Mouse (Mus musculus) frontal cortex, adult 2 months (tissue): ENCODE results near the gene Adam25. TPM values are rescaled to one million over a fixed set of nuclear protein-coding genes. Genes with fewer than 3 reads are reported as not detected.
"Not testable (repeated sequence)": the region's sequence is repeated elsewhere in the genome, so short reads cannot be mapped to it uniquely, and the experiment has no call there.

Source experiments
- DNase-seq, 2 experiments: peaks; one replicate each; pipeline ENCODE4 v3.0.0; 2022; ENCODE audit warnings: low spot score in 1 of 2; ENCODE audit errors: extremely low spot score in 1 of 2
- polyA plus RNA-seq: library from polyadenylated mRNA; depleted of rRNA; stranded (reverse); fragments of >200 nt; gene quantifications from 2 replicates; pipeline ENCODE4 v1.2.3, GENCODE M21; 2012; rRNA removed

Adam25 gene
- not detected in 2 replicates for polyA plus RNA-seq

GRCm38 (mm10) chr8:40751908-40752307, at the start of gene Adam25:
Gene Adam25, plus strand, starts transcription at chr8:40752208.
- DNase-seq: not testable (repeated sequence)

GRCm38 (mm10) chr8:40715406-40715805, 36.6 kb upstream of the Adam25 start:
- DNase-seq: not testable (repeated sequence)

GRCm38 (mm10) chr8:40715986-40716385, 36.0 kb upstream of the Adam25 start:
- no peak for DNase-seq

DNA sequence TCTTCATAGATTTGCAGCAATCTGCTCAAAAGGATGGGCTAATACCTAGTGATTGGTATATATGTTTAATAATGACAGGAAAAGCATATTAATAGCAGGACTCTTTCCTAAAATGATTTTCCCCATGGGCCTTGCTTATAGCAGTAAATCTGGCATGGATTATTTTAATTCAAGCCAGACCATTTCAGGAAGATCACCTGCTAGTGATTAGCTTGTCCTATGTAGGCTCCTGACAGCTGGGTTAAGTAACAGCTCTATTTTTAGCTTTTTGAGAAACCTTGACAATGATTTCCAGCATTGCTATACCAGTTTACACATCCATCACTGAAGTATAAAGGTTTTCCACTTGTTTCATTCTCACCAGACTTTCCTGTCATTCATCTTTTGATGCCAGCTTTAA, 31.3 kb downstream of the Adam25 start:
- no peak for DNase-seq

DNA sequence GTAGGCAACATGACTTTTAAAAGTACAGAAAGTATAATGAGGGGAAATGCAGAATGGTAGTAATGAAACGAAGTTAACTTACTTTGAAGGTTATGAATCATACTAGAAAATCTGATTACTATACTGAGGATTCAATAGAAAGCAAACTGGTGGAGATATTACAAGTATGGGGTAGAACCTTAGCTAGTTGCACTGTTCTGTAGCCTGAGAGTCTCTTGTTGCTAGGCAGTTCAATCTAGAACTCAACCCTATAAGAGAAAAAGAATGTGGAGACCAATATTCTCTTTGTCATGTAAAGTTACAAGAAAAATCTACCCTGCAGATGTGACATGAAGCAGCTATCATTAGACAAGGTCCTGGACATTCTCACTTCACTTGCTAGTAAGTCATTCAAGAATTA, 41.0 kb downstream of the Adam25 start, which contains the start of gene Adam20:
TSS of gene Adam20 (plus strand) at position 301 of the 400 bp plus-strand sequence.
- DNase-seq: not testable (repeated sequence)

- DNase-seq: no peak
These were observed 51.5 kb downstream of the Adam25 start for GRCm38 (mm10) chr8:40803379-40804079.

Other genes with a start within 250 kb of the Adam25 start
- gene Adam24, start 77.1 kb upstream of the Adam25 start, polyA plus RNA-seq: not detected in 2 replicates
- gene Adam20, start 41.1 kb downstream of the Adam25 start, polyA plus RNA-seq: not detected in 2 replicates
- gene Adam39, start 70.8 kb downstream of the Adam25 start, polyA plus RNA-seq: not detected in 2 replicates